ENCODE assay signal across 9 mouse cellular contexts in the genomic region with DNA sequence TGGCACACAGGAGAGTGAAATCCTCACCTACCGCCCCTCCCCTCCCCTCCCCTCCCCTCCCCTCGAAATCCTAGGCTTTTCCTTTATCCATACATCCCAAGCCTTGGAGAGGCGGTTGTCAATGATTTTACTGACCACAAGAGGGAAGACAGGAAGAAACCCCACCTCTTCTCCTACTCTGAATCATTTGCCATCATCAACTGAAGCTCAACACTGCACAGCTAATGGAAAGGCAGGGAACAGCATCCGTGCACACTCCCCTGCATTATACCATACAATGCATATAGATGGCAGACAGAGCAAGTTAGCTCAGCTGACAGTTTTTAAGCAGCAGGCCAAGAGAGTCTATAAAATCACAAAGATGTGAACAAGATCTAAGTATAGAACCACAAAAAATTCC. TPM values are rescaled to one million over a fixed set of nuclear protein-coding genes. Genes with fewer than 3 reads are reported as not detected.
DNase-seq lines count a peak whose midpoint lies in the region; ATAC-seq lines count a peak whose summit lies in the region.
"Had no signal": no experiment of that assay in that cellular context is flagged by ENCODE, and none has a peak within 500 bp of the region (broad histone marks: within the 10 kb centered on the region; RNA-seq: fewer than 3 reads in every experiment).

No protein-coding gene starts in this region.

- no peaks in the 10 kb centered on the region for H3K27me3 ChIP-seq in hindbrain, embryonic 14.5 days (ENCODE audit: control insufficient read depth, insufficient read depth, low read length)
- H3K27me3 ChIP-seq: CH12.LX had no signal

- peak overlapping the region; percentile 70 for H3K4me2 ChIP-seq in hindbrain, embryonic 14.5 days (replicated peaks)

- H3K4me3 ChIP-seq in hindbrain, embryonic 14.5 days (replicated peaks; ENCODE audit: low read length) = peak overlapping the region; percentile 53

- intact Hi-C loops in left cerebral cortex, postnatal 4 days (cut with DNase I) = loop anchor here (5.0 kb wide), 1 partner anchor 36 kb away; a partner anchor contains a TSS

- H3K27ac ChIP-seq in hindbrain, embryonic 14.5 days = peak overlapping the region; percentile 94

- 9% methylated on average over 3 of the region's 4 CpGs for WGBS in hindbrain, embryonic 14.5 days

- peaks cover 35% of the 10 kb centered on the region for H3K4me1 ChIP-seq in hindbrain, embryonic 14.5 days (replicated peaks; ENCODE audit: control insufficient read depth, insufficient read depth, low read length)

- DNase-seq in left cerebral cortex, postnatal 4 days = peak; percentile 2
- no peak for DNase-seq in left cerebral cortex, adult 18-20 months (ENCODE audit: low spot score in 2 of 2)
- DNase-seq in brain, embryonic 18.5 days (ENCODE audit: low read depth, low spot score) = peak; percentile 66
- DNase-seq in hindbrain, embryonic 14.5 days (ENCODE audit: low spot score) = peak; percentile 73
- peak; percentile 63 for DNase-seq in retina, embryonic 14.5 days (ENCODE audit: low spot score)
- DNase-seq in yolk sac, embryonic 10.5 days (ENCODE audit: low spot score) = no peak
- no peak for DNase-seq in adrenal gland, adult 2 months
- DNase-seq: cerebellum, adult 2 months had no signal

- no peaks in the 10 kb centered on the region for H3K36me3 ChIP-seq in hindbrain, embryonic 14.5 days (replicated peaks; ENCODE audit: control insufficient read depth, insufficient read depth)

- peak; percentile 93 for ATAC-seq in hindbrain, embryonic 14.5 days (ENCODE audit: low FRiP score)

- H3K9me3 ChIP-seq in hindbrain, embryonic 14.5 days (ENCODE audit: control insufficient read depth, low read length) = no peaks in the 10 kb centered on the region

- H3K9ac ChIP-seq in hindbrain, embryonic 14.5 days = peak overlapping the region; percentile 88

RNA-seq across cellular contexts. Expression of a gene that starts 35.9 kb away (rescaled TPM):
- 100 to 1,000 TPM; 185 to 199 TPM for total RNA-seq in left cerebral cortex, postnatal 4 days (2021)
- 100 to 1,000 TPM; 144 to 145 TPM for total RNA-seq in left cerebral cortex, adult 18-20 months (2021)
- 31.7 and 38.4 TPM in 2 replicates for polyA plus RNA-seq in hindbrain, embryonic 14.5 days (2014; fragmentation: Nextera tagmentation; extraction: Ambion mirVana)
- total RNA-seq in adrenal gland, adult 2 months (2021) = 100 to 1,000 TPM; 119 to 126 TPM
- polyA plus RNA-seq in adrenal gland, adult 2 months (2012; rRNA removed) = 21.3 and 25.2 TPM in 2 replicates

RNA-seq across cellular contexts. Expression of a gene that starts 45.2 kb away (rescaled TPM):
- total RNA-seq in left cerebral cortex, postnatal 4 days (2021) = 10 to 100 TPM; 17.2 to 18.4 TPM
- total RNA-seq in left cerebral cortex, adult 18-20 months (2021) = 10 to 100 TPM; 15.9 to 20.7 TPM
- polyA plus RNA-seq in hindbrain, embryonic 14.5 days (2014; fragmentation: Nextera tagmentation; extraction: Ambion mirVana) = 10.1 and 11.1 TPM in 2 replicates
- total RNA-seq in adrenal gland, adult 2 months (2021) = 10 to 100 TPM in 1 of 2 experiments, 1 to 10 TPM in 1; 3.3 to 11.0 TPM
- polyA plus RNA-seq in adrenal gland, adult 2 months (2012; rRNA removed) = 5.2 and 5.8 TPM in 2 replicates

Comparison
In these comparisons a context has a peak if more than half of its experiments do, and no peak if none do; other contexts are left out.
1. DNase-seq: peak in left cerebral cortex, postnatal 4 days (single experiment), brain, embryonic 18.5 days (single experiment), hindbrain, embryonic 14.5 days (single experiment) and retina, embryonic 14.5 days (single experiment); none in left cerebral cortex, adult 18-20 months (0 of 2), yolk sac, embryonic 10.5 days (single experiment) and adrenal gland, adult 2 months (single experiment).